Mouse (Mus musculus) embryo, embryonic 9.5 days (tissue): ENCODE data around the gene Ccdc159.

Experiments used
- DNase-seq: peaks from one replicate; pipeline ENCODE4 v3.0.0-alpha.2; 2017; ENCODE audit errors: extremely low spot score

Gene Ccdc159

GRCm38 (mm10) chr9:21927208-21927753, at the start of gene Ccdc159, which contains the start of gene Tmem205:
Gene Ccdc159, plus strand, starts transcription at chr9:21927471.
Gene Tmem205, minus strand, starts transcription at chr9:21927556.
- peak; percentile 93 for DNase-seq

DNA sequence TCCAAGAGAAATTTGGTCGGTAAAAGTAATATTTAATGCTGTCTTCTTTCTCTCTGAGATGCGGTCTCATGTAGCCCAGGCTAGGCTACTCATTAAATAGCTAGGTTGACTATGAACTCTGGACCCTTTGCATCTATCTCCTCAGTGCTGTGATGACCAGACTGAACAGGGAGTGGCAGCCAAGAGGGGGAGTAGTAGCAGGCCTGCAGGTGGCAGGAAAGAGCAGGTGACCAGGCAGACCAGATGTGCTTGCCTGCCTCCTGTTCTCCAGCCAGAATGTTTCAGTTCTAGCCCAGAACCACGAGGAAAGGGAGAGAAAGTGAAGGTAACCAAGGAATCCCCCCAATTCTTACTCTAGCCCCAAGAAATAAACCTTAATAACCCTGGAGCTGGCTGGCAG, 38.0 kb upstream of the Ccdc159 start:
- no peak for DNase-seq

DNA sequence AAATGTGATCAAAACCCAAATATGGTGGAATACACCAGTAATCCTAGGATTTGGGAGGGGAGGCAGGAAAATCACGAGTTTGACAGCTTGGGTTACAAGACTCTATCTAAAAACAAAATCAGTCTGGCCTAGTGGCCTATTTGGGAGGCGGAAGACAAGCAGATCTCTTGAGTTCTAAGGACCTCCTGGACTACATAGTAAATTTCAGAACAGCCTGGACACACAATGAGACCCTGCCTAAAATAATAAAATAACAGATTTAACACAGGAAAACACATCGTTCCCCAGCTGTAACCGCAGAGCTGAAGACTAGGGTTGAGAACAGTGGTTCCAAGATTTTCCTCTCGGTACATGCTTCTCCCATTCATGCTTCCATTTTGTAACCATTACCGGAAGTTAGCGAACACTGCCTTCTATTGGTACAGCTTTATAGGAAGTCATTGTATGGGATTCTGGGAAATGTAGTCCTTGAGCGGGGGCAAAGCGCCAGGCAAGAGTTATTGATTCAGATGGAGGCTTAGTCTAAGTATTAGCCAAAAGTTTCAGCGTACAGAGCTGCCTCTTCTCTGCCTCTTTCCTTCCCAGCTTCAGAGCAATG, 25.9 kb upstream of the Ccdc159 start:
- peak; percentile 76 for DNase-seq

DNA sequence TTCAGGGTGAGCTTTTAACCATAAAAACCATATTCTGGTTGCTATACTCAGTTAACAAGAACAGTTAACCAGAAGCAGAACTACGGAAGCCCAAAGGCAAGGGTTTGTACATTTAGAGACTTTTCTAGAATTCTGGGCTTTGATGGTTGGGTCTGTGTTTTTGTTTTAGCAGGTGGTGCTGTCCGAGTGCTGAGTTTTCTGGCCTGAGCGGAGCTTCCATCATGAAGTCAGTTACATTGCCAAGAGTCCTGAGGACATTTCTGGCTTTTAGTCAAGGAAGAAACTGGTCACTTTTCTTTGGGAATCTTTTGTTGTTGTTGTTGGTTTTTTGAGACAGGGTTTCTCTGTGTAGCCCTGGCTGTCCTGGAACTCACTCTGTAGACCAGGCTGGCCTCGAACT, 23.2 kb upstream of the Ccdc159 start:
- no peak for DNase-seq

GRCm38 (mm10) chr9:21908216-21908615, 19.1 kb upstream of the Ccdc159 start:
- no peak for DNase-seq

DNA sequence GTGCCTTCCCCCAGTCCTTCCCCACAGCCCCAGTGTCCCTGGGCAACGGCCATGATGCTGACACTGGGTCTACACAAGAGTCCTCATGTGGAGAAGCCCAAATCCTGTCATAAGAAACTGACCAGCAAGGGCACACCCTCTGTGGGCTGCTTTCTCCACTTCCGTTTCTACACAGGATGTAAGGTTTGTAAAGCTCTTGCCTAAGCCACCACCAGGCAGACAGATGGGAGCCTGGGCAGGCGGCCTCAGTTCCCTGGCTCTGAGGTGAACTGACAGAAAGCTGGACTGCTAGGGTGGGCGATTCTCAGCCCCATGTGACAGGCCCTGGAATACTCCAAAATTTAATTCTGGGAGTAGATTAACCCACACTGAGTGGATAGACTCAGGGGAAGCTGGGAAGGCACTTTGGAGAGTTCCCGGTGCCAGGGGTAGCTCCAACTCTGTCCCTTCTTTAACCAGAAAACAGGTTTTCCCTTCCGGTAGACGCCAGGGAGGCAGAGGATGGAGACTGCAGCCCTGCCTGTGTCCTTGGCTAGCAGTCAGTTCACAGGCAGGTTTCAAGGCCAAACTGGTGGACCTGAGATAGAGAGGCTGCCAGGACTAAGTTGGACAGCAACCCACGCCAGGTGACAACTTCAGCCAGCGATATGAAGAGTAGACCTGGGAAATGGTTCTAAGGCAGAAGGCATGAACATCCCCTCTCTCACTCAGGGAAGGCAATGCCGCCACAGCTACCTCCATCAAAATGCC, 17.6 kb upstream of the Ccdc159 start:
- DNase-seq = no peak

DNA sequence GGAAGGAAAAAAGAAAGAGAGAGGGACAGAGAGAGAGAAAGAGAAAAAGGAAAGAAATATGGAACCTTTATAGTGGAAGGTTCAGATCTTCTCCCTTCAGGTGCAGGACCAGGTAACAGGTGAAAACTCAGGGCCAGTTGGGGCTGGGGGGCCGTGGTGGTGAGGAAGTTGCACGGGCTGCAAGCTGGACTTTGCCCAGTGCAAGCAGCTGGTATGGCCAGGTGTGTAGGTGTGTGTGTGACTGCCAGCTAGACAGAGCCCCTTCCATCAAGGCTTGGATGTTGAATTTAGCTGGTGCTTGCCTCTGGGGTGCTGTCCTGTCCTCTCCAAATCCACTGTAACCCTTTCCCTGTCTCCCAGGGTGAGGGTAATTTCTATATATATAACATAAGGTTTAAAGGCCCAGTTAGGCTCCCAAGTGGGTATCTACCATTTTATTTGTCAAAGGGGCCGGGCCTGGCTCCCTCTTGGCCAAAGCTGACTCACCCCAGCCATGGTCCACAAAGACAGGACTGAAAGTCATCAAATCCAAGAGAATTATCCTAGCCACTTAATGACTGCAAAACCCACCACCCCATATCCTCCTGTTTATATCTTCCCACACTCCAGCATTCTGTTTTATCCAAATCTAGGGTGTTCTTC, 10.3 kb upstream of the Ccdc159 start:
- no peak for DNase-seq

DNA sequence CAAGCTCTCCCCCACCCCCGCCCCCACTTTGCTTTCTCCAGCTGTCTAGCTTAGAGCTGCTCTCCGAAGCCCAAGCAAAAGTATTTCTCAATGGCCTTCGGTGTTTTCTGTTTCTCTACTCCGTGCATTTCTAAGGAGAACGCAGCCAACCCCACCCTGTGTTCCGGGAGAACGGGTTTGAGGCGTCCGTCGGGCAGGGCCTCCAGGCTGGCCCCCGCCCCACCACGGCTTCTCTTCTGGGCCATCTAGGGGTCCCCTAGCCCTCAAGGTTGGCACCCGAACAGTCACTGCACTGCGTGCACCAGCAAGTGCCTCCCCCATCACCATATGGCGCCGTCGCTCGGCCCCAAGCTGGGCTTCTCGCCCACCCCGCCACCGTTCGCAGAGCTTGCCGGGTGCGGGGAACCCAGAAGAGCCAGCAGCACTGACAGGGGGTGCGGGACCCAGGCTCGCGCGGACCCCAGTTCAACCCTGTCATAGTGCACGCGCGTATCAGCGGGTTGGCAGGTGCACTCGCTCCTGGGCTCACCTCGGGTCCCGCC, 9.7 kb upstream of the Ccdc159 start:
- DNase-seq = no peak

DNA sequence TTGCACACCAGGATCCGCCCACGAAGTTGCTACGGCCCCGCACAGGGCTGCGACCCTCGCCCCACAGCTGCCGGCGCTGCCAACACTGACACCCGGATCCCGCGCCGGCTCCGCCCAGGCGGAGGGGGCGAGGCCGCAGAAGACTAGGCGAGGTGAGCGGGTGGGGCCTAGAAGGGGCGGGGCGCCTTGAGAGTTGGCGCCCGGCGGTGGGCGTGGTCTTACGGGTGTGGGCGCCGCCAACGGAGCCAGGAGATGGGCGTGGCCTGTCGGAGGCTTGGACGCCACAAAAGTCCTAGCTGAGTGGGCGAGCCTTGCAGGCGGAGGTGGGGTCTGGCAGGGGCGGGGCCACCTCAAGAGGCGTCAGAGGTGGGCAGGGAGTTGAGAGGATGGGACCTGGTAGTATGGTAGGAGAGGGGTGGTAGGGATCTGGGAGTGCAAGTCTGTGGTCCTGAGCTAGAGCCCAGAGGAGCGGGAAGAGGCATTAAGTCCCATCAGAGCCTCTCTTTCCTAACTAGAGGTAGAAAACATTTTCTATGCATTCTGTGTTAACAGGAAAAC, 9.2 kb upstream of the Ccdc159 start, which contains the start of gene Rab3d:
Rab3d (minus strand) TSS at position 158 of the 558 bp plus-strand sequence.
- peak; percentile 98 for DNase-seq

GRCm38 (mm10) chr9:21918692-21919384, 8.4 kb upstream of the Ccdc159 start:
- DNase-seq = no peak

- DNase-seq = no peak
These were observed 4.2 kb upstream of the Ccdc159 start for GRCm38 (mm10) chr9:21923036-21923435.

GRCm38 (mm10) chr9:21923490-21924098, 3.7 kb upstream of the Ccdc159 start:
- no peak for DNase-seq

DNA sequence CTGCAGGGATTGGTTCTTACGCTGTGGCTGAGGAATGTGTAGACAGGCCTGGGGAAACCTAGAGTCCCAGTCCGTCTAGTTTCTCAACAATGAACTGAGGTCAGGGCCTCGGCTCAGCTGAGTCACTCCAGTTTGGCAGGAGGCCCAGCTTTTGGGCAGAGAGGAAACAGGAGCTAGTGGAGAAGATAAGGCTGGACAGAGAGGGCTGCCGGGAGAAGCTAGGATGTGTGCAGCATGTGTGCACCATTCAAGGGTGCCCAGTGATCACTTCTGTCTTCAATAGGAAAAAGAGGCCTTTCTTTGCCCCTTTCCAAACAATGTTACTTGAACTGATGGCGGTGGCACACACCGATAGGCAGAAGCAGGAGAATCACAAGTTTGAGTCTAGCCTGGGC, 3.2 kb upstream of the Ccdc159 start:
- no peak for DNase-seq

DNA sequence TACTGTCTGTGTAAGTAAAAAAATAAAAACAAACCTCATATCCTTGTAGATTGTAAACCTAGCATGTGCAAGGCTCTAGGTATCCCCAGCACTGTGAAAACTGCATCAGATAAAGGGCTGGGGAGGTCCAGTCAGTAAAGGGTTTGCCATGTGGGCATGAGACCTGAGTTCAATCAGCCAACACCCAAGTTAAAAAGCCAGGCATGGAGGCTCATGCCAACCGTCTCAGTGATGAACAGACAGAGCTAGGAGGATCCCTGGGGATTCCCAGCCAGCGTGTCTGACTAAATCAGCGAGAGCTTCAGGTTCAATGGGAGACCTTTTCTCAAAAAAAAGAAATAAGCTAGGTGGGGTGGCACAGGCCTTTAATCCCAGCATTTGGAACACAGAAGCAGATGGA, 2.2 kb upstream of the Ccdc159 start:
- DNase-seq = no peak

DNA sequence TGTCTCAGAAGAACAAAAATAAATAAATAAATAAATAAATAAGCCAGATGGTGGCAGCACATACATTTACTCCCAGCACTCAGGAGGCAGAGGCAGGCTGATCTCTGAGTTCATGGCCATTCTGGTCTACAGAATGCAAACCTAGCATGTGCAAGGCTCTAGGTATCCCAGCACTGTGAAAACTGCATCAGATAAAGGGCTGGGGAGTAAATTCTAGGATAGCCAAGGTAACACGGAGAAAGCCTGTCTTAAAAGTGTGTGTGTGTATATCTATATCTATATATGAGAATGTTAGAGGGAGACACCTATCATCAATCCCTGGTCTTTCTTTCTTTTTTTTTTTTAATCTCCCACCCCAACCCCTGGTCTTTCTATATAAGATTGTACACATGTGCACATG, 1.8 kb upstream of the Ccdc159 start:
- no peak for DNase-seq

DNA sequence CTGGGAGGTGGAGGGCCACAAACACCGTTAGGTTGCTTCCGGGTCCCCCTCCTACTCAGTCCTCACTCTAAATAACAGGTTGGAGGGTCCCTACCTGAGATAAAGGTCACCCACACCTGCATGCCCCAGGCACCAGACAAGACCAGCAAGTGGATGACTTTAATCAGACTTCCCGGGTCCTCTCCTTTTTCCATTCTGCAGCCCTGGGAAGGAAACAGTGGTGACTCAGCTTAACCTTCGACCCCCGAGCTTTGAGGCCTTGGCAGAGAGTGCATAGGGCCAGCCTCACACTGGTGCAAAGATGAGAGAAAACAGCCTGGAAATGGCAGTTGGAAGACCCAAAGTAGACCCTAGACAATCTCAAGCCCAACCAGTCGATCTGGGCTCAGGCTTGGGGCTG, 1.1 kb upstream of the Ccdc159 start:
- DNase-seq = no peak

GRCm38 (mm10) chr9:21926784-21927183, 487 bp upstream of the Ccdc159 start:
- DNase-seq = peak; percentile 29

DNA sequence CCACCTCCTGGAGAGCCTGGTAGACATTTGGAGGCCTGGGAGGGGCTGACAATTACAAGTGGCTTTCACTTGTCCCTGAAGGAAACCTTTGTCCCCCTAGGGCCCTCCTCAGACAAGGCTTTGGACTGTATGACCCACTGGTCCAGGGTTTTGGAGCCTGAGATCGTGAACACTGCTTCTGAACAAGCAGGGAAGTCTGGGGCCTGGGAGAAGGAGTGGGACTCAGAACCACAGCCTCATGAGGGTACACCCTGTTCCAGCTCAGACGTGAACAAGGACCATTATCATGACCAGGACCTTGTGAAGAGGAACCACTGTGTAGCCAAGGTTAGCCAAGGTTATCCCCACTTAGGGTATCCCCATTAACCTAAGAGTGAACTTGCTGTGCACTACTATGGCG, 1.9 kb downstream of the Ccdc159 start:
- DNase-seq = no peak

DNA sequence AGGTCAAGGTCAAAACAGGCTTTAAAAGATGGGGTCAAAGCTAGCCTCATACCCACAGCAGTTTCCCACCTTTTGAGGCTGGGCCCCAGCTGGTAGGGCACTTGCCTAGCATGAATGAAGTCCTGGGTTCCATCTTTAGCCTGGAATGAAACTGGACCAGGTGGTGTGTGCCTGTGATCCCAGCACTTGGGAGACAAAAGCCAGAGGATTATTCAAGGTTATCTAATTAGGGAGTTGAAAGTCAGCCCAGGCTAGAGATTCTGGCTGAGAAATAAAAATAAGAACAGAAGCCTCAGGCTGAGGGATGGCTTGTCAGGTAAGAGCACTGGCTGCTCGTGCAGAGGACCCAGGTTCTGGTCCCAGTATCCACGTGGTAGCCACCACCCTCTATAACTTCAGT, 4.7 kb downstream of the Ccdc159 start:
- DNase-seq = no peak

- no peak for DNase-seq
These were observed 5.3 kb downstream of the Ccdc159 start for GRCm38 (mm10) chr9:21932445-21933137.
